Mouse (Mus musculus) forebrain, embryonic 15.5 days (tissue): ENCODE measurements at regions not wholly inside any gene's neighbourhood (a gene's known extent, or its start where the extent isn't known, plus 50 kb on each side); places are given as distances from the start of the nearest gene placed in this dataset. TPM values are rescaled to one million over a fixed set of nuclear protein-coding genes. Genes with fewer than 3 reads are reported as not detected.

Experiments used
- ATAC-seq: fragments of 200-750 bp; cut with Nextera tagmentation; replicated peaks from 2 replicates; pipeline ENCODE4 v1.8.0; 2017; ENCODE audit warnings: mild to moderate bottlenecking, moderate TSS enrichment, moderate library complexity
- H3K27ac ChIP-seq: fragments of 300-500 bp; sonication (generic); replicated peaks from 2 replicates; pipeline ENCODE4 v1.5.1; 2015; ENCODE audit warnings: mild to moderate bottlenecking, inconsistent platforms
- H3K27me3 ChIP-seq: fragments of 300-500 bp; sonication (generic); 2 replicates; pipeline ENCODE4 v1.6.1; 2015; ENCODE audit warnings: inconsistent platforms
- H3K36me3 ChIP-seq: fragments of 300-500 bp; sonication (generic); 2 replicates; pipeline ENCODE4 v1.6.1; 2015; ENCODE audit warnings: mild to moderate bottlenecking, inconsistent platforms
- H3K4me1 ChIP-seq: fragments of 300-500 bp; sonication (generic); 2 replicates; pipeline ENCODE4 v1.6.1; 2015; ENCODE audit warnings: inconsistent platforms
- H3K4me2 ChIP-seq: fragments of 300-500 bp; sonication (generic); replicated peaks from 2 replicates; pipeline ENCODE4 v1.6.1; 2015; ENCODE audit warnings: mild to moderate bottlenecking, inconsistent platforms
- H3K4me3 ChIP-seq: fragments of 300-500 bp; sonication (generic); 2 replicates; pipeline ENCODE4 v1.5.1; 2015; ENCODE audit warnings: mild to moderate bottlenecking, inconsistent platforms
- H3K9ac ChIP-seq: fragments of 300-500 bp; sonication (generic); replicated peaks from 2 replicates; pipeline ENCODE4 v1.6.1; 2015; ENCODE audit warnings: mild to moderate bottlenecking, inconsistent platforms
- H3K9me3 ChIP-seq: fragments of 300-500 bp; sonication (generic); 2 replicates; pipeline ENCODE4 v1.6.1; 2016; ENCODE audit warnings: inconsistent platforms
- WGBS: fragments of 180-500 bp; shearing (Covaris S2); methylation state at CpG from one replicate; pipeline ENCODE4 v1.1.7; 2015; ENCODE audit warnings: mixed read lengths; 5-methylcytosine and 5-hydroxymethylcytosine counted together
- microRNA counts: library from miRNA; unstranded; fragments of <30 nt; microRNA quantifications from one replicate; lab custom pipeline; 2016
- microRNA-seq: library from miRNA; unstranded; fragments of <30 nt; microRNA quantifications from one replicate; pipeline ENCODE4, GENCODE M21; 2016

- peak overlapping the region; percentile 8; the same call in 1 of the 2 replicates for H3K4me2 ChIP-seq
- peak; percentile 58 for ATAC-seq
Observed at GRCm38 (mm10) chr8:64318524-64319219, 112.6 kb upstream of the Tll1 start.

GRCm38 (mm10) chr8:64317815-64318214, 111.7 kb upstream of the Tll1 start:
- no peaks in the 10 kb centered on the region for H3K27me3 ChIP-seq
- peaks cover 12% of the 10 kb centered on the region for H3K4me1 ChIP-seq
- no peak for ATAC-seq
- no peak overlapping the region for H3K9ac ChIP-seq
- H3K9me3 ChIP-seq, result no peaks in the 10 kb centered on the region
- H3K4me2 ChIP-seq, result no peak overlapping the region
- no peaks in the 10 kb centered on the region for H3K36me3 ChIP-seq
- no peak overlapping the region for H3K27ac ChIP-seq
- no peak overlapping the region for H3K4me3 ChIP-seq

More at GRCm38 (mm10) chr8:64318524-64319219, 112.6 kb upstream of the Tll1 start:
- no peak overlapping the region for H3K9ac ChIP-seq
- H3K27me3 ChIP-seq, result peaks cover 2% of the 10 kb centered on the region; the same call in 1 of the 2 replicates
- H3K9me3 ChIP-seq, result no peaks in the 10 kb centered on the region
- 7% methylated on average over 10 of the region's 10 CpGs for WGBS
- H3K4me1 ChIP-seq, result peaks cover 12% of the 10 kb centered on the region
- peak overlapping the region; percentile 64 for H3K27ac ChIP-seq
- H3K4me3 ChIP-seq, result no peak overlapping the region
- H3K36me3 ChIP-seq, result no peaks in the 10 kb centered on the region

GRCm38 (mm10) chr8:64307995-64308394, 101.9 kb upstream of the Tll1 start:
- 63% methylated on average over 1 of the region's 1 CpGs for WGBS
- no peaks in the 10 kb centered on the region for H3K9me3 ChIP-seq
- no peak overlapping the region for H3K27ac ChIP-seq
- H3K4me1 ChIP-seq, result no peaks in the 10 kb centered on the region
- no peaks in the 10 kb centered on the region for H3K27me3 ChIP-seq
- no peak overlapping the region for H3K9ac ChIP-seq
- no peak overlapping the region for H3K4me3 ChIP-seq
- no peaks in the 10 kb centered on the region for H3K36me3 ChIP-seq
- ATAC-seq, result no peak
- H3K4me2 ChIP-seq, result no peak overlapping the region

GRCm38 (mm10) chr8:64282806-64283205, 76.7 kb upstream of the Tll1 start:
- Histone ChIP-seq H3K27me3 (no peaks in the 10 kb centered on the region), H3K4me1 (no peaks in the 10 kb centered on the region), H3K27ac (no peak overlapping the region), H3K9ac (no peak overlapping the region), H3K4me2 (no peak overlapping the region), H3K4me3 (no peak overlapping the region), H3K9me3 (no peaks in the 10 kb centered on the region), H3K36me3 (no peaks in the 10 kb centered on the region)
- ATAC-seq, result no peak
- 91% methylated on average over 6 of the region's 6 CpGs for WGBS

- Histone ChIP-seq H3K4me3 (no peak overlapping the region), H3K9me3 (no peaks in the 10 kb centered on the region), H3K4me1 (no peaks in the 10 kb centered on the region), H3K9ac (no peak overlapping the region), H3K4me2 (no peak overlapping the region), H3K36me3 (no peaks in the 10 kb centered on the region), H3K27ac (no peak overlapping the region), H3K27me3 (no peaks in the 10 kb centered on the region)
- no peak for ATAC-seq
- 23% methylated on average over 3 of the region's 3 CpGs for WGBS
Observed at GRCm38 (mm10) chr8:64281598-64281997, 75.5 kb upstream of the Tll1 start.

GRCm38 (mm10) chr8:64280391-64280790, 74.3 kb upstream of the Tll1 start:
- Histone ChIP-seq H3K27me3 (no peaks in the 10 kb centered on the region), H3K9me3 (no peaks in the 10 kb centered on the region), H3K4me3 (no peak overlapping the region), H3K4me2 (no peak overlapping the region), H3K9ac (no peak overlapping the region), H3K4me1 (no peaks in the 10 kb centered on the region), H3K27ac (no peak overlapping the region), H3K36me3 (no peaks in the 10 kb centered on the region)
- ATAC-seq, result no peak

GRCm38 (mm10) chr8:64276058-64276457, 70.0 kb upstream of the Tll1 start:
- Histone ChIP-seq H3K27ac (no peak overlapping the region), H3K36me3 (no peaks in the 10 kb centered on the region), H3K9me3 (no peaks in the 10 kb centered on the region), H3K4me2 (no peak overlapping the region), H3K27me3 (no peaks in the 10 kb centered on the region), H3K4me3 (no peak overlapping the region), H3K4me1 (no peaks in the 10 kb centered on the region), H3K9ac (no peak overlapping the region)
- 84% methylated on average over 6 of the region's 6 CpGs for WGBS
- no peak for ATAC-seq

- no peaks in the 10 kb centered on the region for H3K36me3 ChIP-seq
- no peaks in the 10 kb centered on the region for H3K27me3 ChIP-seq
- H3K9me3 ChIP-seq, result no peaks in the 10 kb centered on the region
- no peak overlapping the region for H3K4me2 ChIP-seq
- no peaks in the 10 kb centered on the region for H3K4me1 ChIP-seq
- no peak overlapping the region for H3K9ac ChIP-seq
- WGBS, result 90% methylated on average over 6 of the region's 6 CpGs
- ATAC-seq, result no peak
- no peak overlapping the region for H3K4me3 ChIP-seq
- H3K27ac ChIP-seq, result no peak overlapping the region
Observed at GRCm38 (mm10) chr8:64265304-64265945, 59.4 kb upstream of the Tll1 start.

MicroRNA genes in the stretch of these regions (microRNA counts, 519-probe panel; counts per million panel counts)
- 2,127 counts per million, percentile 32 among the panel's probes with 10 or more counts for microRNA mmu-miR-710 (lab: Ali Mortazavi, UCI)

Small RNA genes lying in the stretch of these regions (microRNA-seq; reads per million reads assigned to microRNA genes)
- gene Mir710, result not detected
